Mouse (Mus musculus) liver, adult 2 months (tissue): ENCODE data around the gene Hmx2. TPM values are rescaled to one million over a fixed set of nuclear protein-coding genes. Genes with fewer than 3 reads are reported as not detected.

ENCODE experiments used
- DNase-seq: peaks from one replicate; pipeline ENCODE4 v3.0.0-alpha.2; 2011; ENCODE audit warnings: low read depth, low spot score; ENCODE audit errors: extremely low read depth
- H3K27ac ChIP-seq: fragments of 200-500 bp; replicated peaks from 2 replicates; pipeline ENCODE4 v1.5.1; 2012; ENCODE audit warnings: low read depth, mild to moderate bottlenecking, control low read depth, inconsistent platforms, low read length; ENCODE audit not compliant: insufficient read depth
- H3K27me3 ChIP-seq: fragments of 200-500 bp; 2 replicates; pipeline ENCODE4 v1.6.1; 2012; ENCODE audit warnings: mild to moderate bottlenecking, moderate library complexity, low read length, inconsistent platforms; ENCODE audit not compliant: control insufficient read depth, insufficient read depth
- H3K36me3 ChIP-seq: fragments of 200-500 bp; 2 replicates; pipeline ENCODE4 v1.6.1; 2012; ENCODE audit warnings: low read length, inconsistent platforms; ENCODE audit not compliant: control insufficient read depth, insufficient read depth
- H3K4me1 ChIP-seq: fragments of 200-500 bp; 2 replicates; pipeline ENCODE4 v1.6.1; 2011; ENCODE audit warnings: low read length; ENCODE audit not compliant: control insufficient read depth, insufficient read depth
- H3K4me3 ChIP-seq: fragments of 200-500 bp; 2 replicates; pipeline ENCODE4 v1.5.1; 2011; ENCODE audit warnings: low read depth, mild to moderate bottlenecking, control low read depth, low read length, moderate library complexity; ENCODE audit not compliant: insufficient read depth
- H3K79me2 ChIP-seq: fragments of 200-500 bp; 2 replicates; pipeline ENCODE4 v1.6.1; 2012; ENCODE audit warnings: inconsistent platforms, mild to moderate bottlenecking, low read length, moderate library complexity; ENCODE audit not compliant: control insufficient read depth, insufficient read depth
- H3K9ac ChIP-seq: fragments of 200-500 bp; 2 replicates; pipeline ENCODE4 v1.6.1; 2012; ENCODE audit warnings: low read depth, mild to moderate bottlenecking, control low read depth, inconsistent platforms, low read length
- CTCF ChIP-seq: fragments of 200-500 bp; IDR thresholded peaks from 2 replicates; pipeline ENCODE4 v1.5.1; 2011; ENCODE audit warnings: low read depth, low read length, control low read depth
- POLR2A ChIP-seq: fragments of 200-500 bp; IDR thresholded peaks from 2 replicates; pipeline ENCODE4 v1.6.1; 2011; ENCODE audit warnings: low read length, control low read depth; ENCODE audit not compliant: insufficient read depth; ENCODE audit errors: extremely low read depth
- WGBS: fragments of 180-500 bp; shearing (Covaris S2); methylation state at CpG from one replicate; pipeline ENCODE4 v1.1.7; 2018; 5-methylcytosine and 5-hydroxymethylcytosine counted together
- polyA plus RNA-seq: library from polyadenylated mRNA; depleted of rRNA; stranded (reverse); fragments of >200 nt; gene quantifications from 2 replicates; pipeline ENCODE4 v1.2.3, GENCODE M21; 2012; rRNA removed
- total RNA-seq: library from RNA; depleted of rRNA; stranded (reverse); fragments of >200 nt; gene quantifications from 2 replicates; pipeline ENCODE4 v1.2.3, GENCODE M21; 2014; rRNA removed

Gene Hmx2
- total and polyA plus RNA-seq, 2 experiments: not detected

GRCm38 (mm10) chr7:131602106-131602505, 53.5 kb downstream of the Hmx2 start:
- H3K79me2 ChIP-seq: no peaks in the 10 kb centered on the region
- H3K36me3 ChIP-seq: no peaks in the 10 kb centered on the region
- H3K4me1 ChIP-seq: no peaks in the 10 kb centered on the region
- TF ChIP-seq CTCF: no peak
- TF ChIP-seq POLR2A: no peak
- no peak overlapping the region for H3K9ac ChIP-seq
- H3K4me3 ChIP-seq: no peak overlapping the region
- H3K27me3 ChIP-seq: no peaks in the 10 kb centered on the region
- H3K27ac ChIP-seq: no peak overlapping the region
- WGBS: 89% methylated on average over 7 of the region's 7 CpGs
- no peak for DNase-seq

- no peaks in the 10 kb centered on the region for H3K27me3 ChIP-seq
- H3K27ac ChIP-seq: no peak overlapping the region
- 9% methylated on average over 11 of the region's 11 CpGs for WGBS
- H3K4me3 ChIP-seq: no peak overlapping the region
- H3K79me2 ChIP-seq: no peaks in the 10 kb centered on the region
- no peaks in the 10 kb centered on the region for H3K36me3 ChIP-seq
- H3K4me1 ChIP-seq: no peaks in the 10 kb centered on the region
- no peak overlapping the region for H3K9ac ChIP-seq
- no peak for TF ChIP-seq POLR2A
- no peak for TF ChIP-seq CTCF
- DNase-seq: no peak
Measured at GRCm38 (mm10) chr7:131603186-131603585, 54.6 kb downstream of the Hmx2 start.

- H3K27me3 ChIP-seq: no peaks in the 10 kb centered on the region
- no peak for DNase-seq
- H3K36me3 ChIP-seq: no peaks in the 10 kb centered on the region
- TF ChIP-seq CTCF: no peak
- no peak for TF ChIP-seq POLR2A
- H3K27ac ChIP-seq: no peak overlapping the region
- no peak overlapping the region for H3K4me3 ChIP-seq
- H3K4me1 ChIP-seq: no peaks in the 10 kb centered on the region
- 90% methylated on average over 10 of the region's 10 CpGs for WGBS
- no peak overlapping the region for H3K9ac ChIP-seq
- no peaks in the 10 kb centered on the region for H3K79me2 ChIP-seq
Measured at GRCm38 (mm10) chr7:131604946-131605345, 56.4 kb downstream of the Hmx2 start.

- H3K4me3 ChIP-seq: no peak overlapping the region
- 64% methylated on average over 4 of the region's 4 CpGs for whole genome bisulfite sequencing
- TF ChIP-seq POLR2A: no peak
- no peak for TF ChIP-seq CTCF
- H3K36me3 ChIP-seq: no peaks in the 10 kb centered on the region
- DNase-seq: no peak
- H3K9ac ChIP-seq: no peak overlapping the region
- no peak overlapping the region for H3K27ac ChIP-seq
- H3K4me1 ChIP-seq: no peaks in the 10 kb centered on the region
- H3K79me2 ChIP-seq: no peaks in the 10 kb centered on the region
- no peaks in the 10 kb centered on the region for H3K27me3 ChIP-seq
Measured at GRCm38 (mm10) chr7:131605481-131605880, 56.9 kb downstream of the Hmx2 start.

Other genes starting within 250 kb of the Hmx2 start
- gene Cuzd1, start 226.5 kb upstream of the Hmx2 start, total RNA-seq: 0.47 and 4.0 TPM in 2 replicates
- gene Cuzd1, start 226.5 kb upstream of the Hmx2 start, polyA plus RNA-seq: not detected in 2 replicates
- gene Fam24b, start 219.3 kb upstream of the Hmx2 start, total RNA-seq: not detected in 2 replicates
- 0.91 TPM in 1 of 2 replicates, not detected in the other for gene Fam24b, start 219.3 kb upstream of the Hmx2 start, polyA plus RNA-seq
- gene Fam24a, start 214.9 kb upstream of the Hmx2 start, total RNA-seq: not detected in 2 replicates
- not detected in 2 replicates for gene Fam24a, start 214.9 kb upstream of the Hmx2 start, polyA plus RNA-seq
- gene 2310057M21Rik, start 186.0 kb upstream of the Hmx2 start, total RNA-seq: 1.7 and 1.9 TPM in 2 replicates
- gene 2310057M21Rik, start 186.0 kb upstream of the Hmx2 start, polyA plus RNA-seq: 2.0 and 3.7 TPM in 2 replicates
- 26.2 and 27.0 TPM in 2 replicates for gene Pstk, start 177.6 kb upstream of the Hmx2 start, total RNA-seq
- gene Pstk, start 177.6 kb upstream of the Hmx2 start, polyA plus RNA-seq: 26.7 and 30.9 TPM in 2 replicates
- 3.8 and 4.9 TPM in 2 replicates for gene Ikzf5, start 138.3 kb upstream of the Hmx2 start, total RNA-seq
- gene Ikzf5, start 138.3 kb upstream of the Hmx2 start, polyA plus RNA-seq: 2.0 and 3.4 TPM in 2 replicates
- gene Acadsb, start 138.2 kb upstream of the Hmx2 start, total RNA-seq: 95.8 and 105 TPM in 2 replicates
- gene Acadsb, start 138.2 kb upstream of the Hmx2 start, polyA plus RNA-seq: 20.3 and 24.4 TPM in 2 replicates
- not detected in 2 replicates for gene Hmx3, start 5.9 kb upstream of the Hmx2 start, total RNA-seq
- gene Hmx3, start 5.9 kb upstream of the Hmx2 start, polyA plus RNA-seq: not detected in 2 replicates
- gene Bub3, start 11.4 kb downstream of the Hmx2 start, total RNA-seq: 25.4 and 26.8 TPM in 2 replicates
- gene Bub3, start 11.4 kb downstream of the Hmx2 start, polyA plus RNA-seq: 24.5 and 25.2 TPM in 2 replicates